Mouse (Mus musculus) embryonic fibroblast, embryonic 13.5 days (primary cell): ENCODE results near the gene Selenbp2.
"Not testable (repeated sequence)": the region's sequence is repeated elsewhere in the genome, so short reads cannot be mapped to it uniquely, and the experiment has no call there.

Experiments
- CTCF ChIP-seq: IDR thresholded peaks from 2 replicates; pipeline ENCODE4 v1.5.1; 2011; ENCODE audit warnings: mild to moderate bottlenecking, control low read depth, low read length, moderate library complexity, borderline replicate concordance; ENCODE audit not compliant: insufficient read depth
- POLR2A ChIP-seq: IDR thresholded peaks from 2 replicates; pipeline ENCODE4 v1.6.1; 2011; ENCODE audit warnings: low read depth, mild to moderate bottlenecking, control low read depth, low read length, moderate library complexity

DNA sequence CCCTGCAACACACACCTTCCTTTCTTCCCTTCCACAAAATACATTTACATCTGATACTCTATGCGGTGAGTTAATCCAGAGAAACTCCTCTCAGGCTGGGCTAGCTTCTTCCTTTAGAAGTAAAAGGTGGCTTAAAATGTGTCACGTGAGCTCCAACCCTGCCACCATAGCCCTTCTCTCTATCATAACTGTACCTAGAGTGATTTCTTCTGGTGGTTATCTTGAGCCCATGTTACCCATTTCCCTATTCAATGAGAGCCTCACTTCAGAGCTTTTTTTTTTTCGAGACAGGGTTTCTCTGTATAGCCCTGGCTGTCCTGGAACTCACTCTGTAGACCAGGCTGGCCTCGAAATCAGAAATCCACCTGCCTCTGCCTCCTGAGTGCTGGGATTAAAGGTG, 1.7 kb upstream of the Selenbp2 start:
- TF ChIP-seq POLR2A, CTCF: not testable (repeated sequence)
